Mouse (Mus musculus): ENCODE results near the gene Ctc1. TPM values are rescaled to one million over a fixed set of nuclear protein-coding genes. Genes with fewer than 3 reads are reported as not detected.
A peak's percentile ranks its signal among the peaks of the same experiment; 100 is the strongest.

The Ctc1 gene
- polyA plus RNA-seq, 2 experiments: 15.2 to 21.9 TPM

- peak overlapping the region; percentile 82 for H3K9ac ChIP-seq (replicated peaks)
Observed at GRCm38 (mm10) chr11:69073951-69074775, 58.5 kb downstream of the Ctc1 start.

DNA sequence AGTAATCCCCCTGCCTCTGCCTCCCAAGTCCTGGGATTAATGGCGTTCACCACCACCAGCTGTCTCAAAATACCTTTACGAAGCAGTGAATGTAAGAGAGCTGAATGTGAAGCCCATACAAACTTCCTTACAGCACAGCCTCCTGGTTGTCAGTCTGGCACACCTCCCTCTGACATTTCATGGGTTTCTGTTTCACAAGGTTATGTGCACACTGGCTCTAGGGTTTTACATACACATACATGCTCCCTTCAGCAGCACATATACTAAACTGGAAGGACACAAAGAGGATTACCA, 59.0 kb downstream of the Ctc1 start:
- Histone ChIP-seq H3K4me1 (replicated peaks; ENCODE audit: control insufficient read depth in 2 of 2, insufficient read depth in 2 of 2, low read length in 1 of 2) (peaks cover 15 to 31% of the 10 kb centered on the region in 2 experiments), H3K27ac (peak overlapping the region; percentile 92), H3K36me3 (replicated peaks; ENCODE audit: control insufficient read depth, insufficient read depth, low read depth) (no peaks in the 10 kb centered on the region), H3K4me3 (ENCODE audit: insufficient read depth in 1 of 2, low read depth in 2 of 2, low read length in 2 of 2) (no peak overlapping the region), H3K9ac (replicated peaks) (peak overlapping the region; percentile 5; the same call in 1 of the 2 replicates), H3K9me3 (ENCODE audit: control insufficient read depth, low read length) (no peaks in the 10 kb centered on the region), H3K27me3 (ENCODE audit: control insufficient read depth, insufficient read depth, low read length) (no peaks in the 10 kb centered on the region), H3K4me2 (ENCODE audit: low read depth) (0 out of 2 replicates have a peak overlapping the region, but pooled peaks have one; percentile 11)
- DNase-seq (ENCODE audit: low read depth in 3 of 3, low spot score in 3 of 3) (no peak), ATAC-seq (ENCODE audit: insufficient read depth) (no peak)
- WGBS (ENCODE audit: insufficient replicate concordance): 53% methylated on average over 2 of the region's 2 CpGs
- TF ChIP-seq CTCF (IDR thresholded peaks at IDR 0.05; ENCODE audit: low read depth): no peak
- TF ChIP-seq EP300 (IDR thresholded peaks at IDR 0.05; ENCODE audit: low read depth): no peak

More at GRCm38 (mm10) chr11:69073951-69074775, 58.5 kb downstream of the Ctc1 start:
- no peaks in the 10 kb centered on the region for H3K36me3 ChIP-seq (replicated peaks; ENCODE audit: control insufficient read depth, insufficient read depth, low read depth)
- H3K9me3 ChIP-seq (ENCODE audit: control insufficient read depth, low read length): no peaks in the 10 kb centered on the region
- no peak overlapping the region for H3K4me3 ChIP-seq (ENCODE audit: insufficient read depth in 1 of 2, low read depth in 2 of 2, low read length in 2 of 2)
- H3K4me2 ChIP-seq (ENCODE audit: low read depth): peak overlapping the region; percentile 71
- 37% methylated on average over 6 of the region's 6 CpGs for WGBS (ENCODE audit: insufficient replicate concordance)
- no peak for ATAC-seq (ENCODE audit: insufficient read depth)
- H3K27ac ChIP-seq: peak overlapping the region; percentile 92
- DNase-seq (ENCODE audit: low read depth in 3 of 3, low spot score in 3 of 3): no peak
- peaks cover 15 to 31% of the 10 kb centered on the region in 2 experiments for H3K4me1 ChIP-seq (replicated peaks; ENCODE audit: control insufficient read depth in 2 of 2, insufficient read depth in 2 of 2, low read length in 1 of 2)
- H3K27me3 ChIP-seq (ENCODE audit: control insufficient read depth, insufficient read depth, low read length): no peaks in the 10 kb centered on the region
- TF ChIP-seq EP300 (IDR thresholded peaks at IDR 0.05; ENCODE audit: low read depth) (no peak), CTCF (IDR thresholded peaks at IDR 0.05; ENCODE audit: low read depth) (no peak)

DNA sequence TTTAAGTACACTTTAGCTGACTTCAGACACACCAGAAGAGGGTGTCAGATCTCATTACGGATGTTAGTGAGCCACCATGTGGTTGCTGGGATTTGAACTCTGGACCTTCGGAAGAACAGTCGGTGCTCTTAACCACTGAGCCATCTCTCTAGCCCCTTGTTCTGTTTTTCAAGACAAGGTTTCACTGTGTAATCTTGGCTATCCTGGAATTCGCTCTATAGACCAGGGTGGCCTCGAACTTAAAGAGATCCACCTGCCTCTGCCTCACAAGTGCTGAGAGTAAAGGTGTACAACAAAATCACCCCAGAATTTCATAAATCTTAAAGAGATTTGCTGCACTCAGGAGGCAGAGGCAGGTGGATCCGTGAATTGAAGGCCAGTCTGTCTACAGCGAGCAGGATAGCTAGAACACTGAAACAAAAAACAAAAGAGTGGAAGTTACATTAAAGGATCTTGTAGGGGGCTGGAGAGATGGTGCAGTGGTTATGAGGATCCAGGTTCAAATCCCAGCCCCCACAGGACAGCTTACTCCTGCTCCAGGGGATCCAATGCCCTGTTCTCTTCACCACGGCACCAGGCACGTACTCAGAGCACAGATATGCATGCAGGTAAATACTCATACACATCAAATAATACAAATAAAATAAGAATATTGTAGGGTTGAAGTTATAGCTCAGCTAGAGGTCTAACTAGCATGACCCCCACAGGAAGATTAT, 60.2 kb downstream of the Ctc1 start:
- no peak overlapping the region for H3K27ac ChIP-seq
- H3K9me3 ChIP-seq (ENCODE audit: control insufficient read depth, low read length): no peaks in the 10 kb centered on the region
- peaks cover 15 to 27% of the 10 kb centered on the region in 2 experiments for H3K4me1 ChIP-seq (replicated peaks; ENCODE audit: control insufficient read depth in 2 of 2, insufficient read depth in 2 of 2, low read length in 1 of 2)
- H3K27me3 ChIP-seq (ENCODE audit: control insufficient read depth, insufficient read depth, low read length): no peaks in the 10 kb centered on the region
- no peak for TF ChIP-seq EP300 (IDR thresholded peaks at IDR 0.05; ENCODE audit: low read depth)
- no peak for TF ChIP-seq CTCF (IDR thresholded peaks at IDR 0.05; ENCODE audit: low read depth)
- 32% methylated on average over 8 of the region's 9 CpGs for WGBS (ENCODE audit: insufficient replicate concordance)
- ATAC-seq (ENCODE audit: insufficient read depth) (no peak; the same call in 1 of the 2 replicates), DNase-seq (ENCODE audit: low read depth in 3 of 3, low spot score in 3 of 3) (no peak)
- H3K4me2 ChIP-seq (ENCODE audit: low read depth): no peak overlapping the region
- H3K9ac ChIP-seq (replicated peaks): no peak overlapping the region
- H3K36me3 ChIP-seq (replicated peaks; ENCODE audit: control insufficient read depth, insufficient read depth, low read depth): no peaks in the 10 kb centered on the region
- H3K4me3 ChIP-seq (ENCODE audit: insufficient read depth in 1 of 2, low read depth in 2 of 2, low read length in 2 of 2): no peak overlapping the region

- Histone ChIP-seq H3K36me3 (replicated peaks; ENCODE audit: control insufficient read depth, insufficient read depth, low read depth) (no peaks in the 10 kb centered on the region), H3K27ac (no peak overlapping the region), H3K4me3 (ENCODE audit: insufficient read depth in 1 of 2, low read depth in 2 of 2, low read length in 2 of 2) (no peak overlapping the region), H3K4me2 (ENCODE audit: low read depth) (no peak overlapping the region), H3K4me1 (replicated peaks; ENCODE audit: control insufficient read depth in 2 of 2, insufficient read depth in 2 of 2, low read length in 1 of 2) (peaks cover 10 to 21% of the 10 kb centered on the region in 2 experiments), H3K9ac (replicated peaks) (no peak overlapping the region), H3K9me3 (ENCODE audit: control insufficient read depth, low read length) (no peaks in the 10 kb centered on the region), H3K27me3 (ENCODE audit: control insufficient read depth, insufficient read depth, low read length) (no peaks in the 10 kb centered on the region)
- DNase-seq (ENCODE audit: low read depth in 3 of 3, low spot score in 3 of 3) (no peak), ATAC-seq (ENCODE audit: insufficient read depth) (no peak)
- WGBS (ENCODE audit: insufficient replicate concordance): 60% methylated on average over 5 of the region's 5 CpGs
- TF ChIP-seq CTCF (IDR thresholded peaks at IDR 0.05; ENCODE audit: low read depth) (no peak), EP300 (IDR thresholded peaks at IDR 0.05; ENCODE audit: low read depth) (no peak)
Observed at GRCm38 (mm10) chr11:69076572-69076971, 60.9 kb downstream of the Ctc1 start.

GRCm38 (mm10) chr11:69077316-69077715, 61.6 kb downstream of the Ctc1 start:
- Histone ChIP-seq H3K4me1 (replicated peaks; ENCODE audit: control insufficient read depth in 2 of 2, insufficient read depth in 2 of 2, low read length in 1 of 2) (peaks cover 8 to 18% of the 10 kb centered on the region in 2 experiments), H3K27ac (no peak overlapping the region), H3K4me2 (ENCODE audit: low read depth) (no peak overlapping the region), H3K36me3 (replicated peaks; ENCODE audit: control insufficient read depth, insufficient read depth, low read depth) (no peaks in the 10 kb centered on the region), H3K4me3 (ENCODE audit: insufficient read depth in 1 of 2, low read depth in 2 of 2, low read length in 2 of 2) (no peak overlapping the region), H3K9me3 (ENCODE audit: control insufficient read depth, low read length) (no peaks in the 10 kb centered on the region), H3K9ac (replicated peaks) (no peak overlapping the region), H3K27me3 (ENCODE audit: control insufficient read depth, insufficient read depth, low read length) (no peaks in the 10 kb centered on the region)
- DNase-seq (ENCODE audit: low read depth in 3 of 3, low spot score in 3 of 3) (no peak), ATAC-seq (ENCODE audit: insufficient read depth) (no peak)
- no peak for TF ChIP-seq EP300 (IDR thresholded peaks at IDR 0.05; ENCODE audit: low read depth)
- no peak for TF ChIP-seq CTCF (IDR thresholded peaks at IDR 0.05; ENCODE audit: low read depth)
- WGBS (ENCODE audit: insufficient replicate concordance): 77% methylated on average over 9 of the region's 9 CpGs
